Mouse (Mus musculus) brain, embryonic 14.5 days (tissue): Measurements from ENCODE around the gene Dars2. TPM values are rescaled to one million over a fixed set of nuclear protein-coding genes. Genes with fewer than 3 reads are reported as not detected.
A peak's percentile ranks its signal among the peaks of the same experiment; 100 is the strongest.

ENCODE experiments used
- DNase-seq: peaks from one replicate; pipeline ENCODE4 v3.0.0-alpha.2; 2011; ENCODE audit warnings: low read depth
- CTCF ChIP-seq: fragments of 200-500 bp; IDR thresholded peaks from 2 replicates; pipeline ENCODE4 v1.5.1; 2012; ENCODE audit warnings: inconsistent platforms, mild to moderate bottlenecking, moderate library complexity, borderline replicate concordance; ENCODE audit not compliant: insufficient read depth, insufficient read length; ENCODE audit errors: extremely low read depth
- POLR2A ChIP-seq: fragments of 200-500 bp; IDR thresholded peaks from 2 replicates; pipeline ENCODE4 v1.6.1; 2012; ENCODE audit warnings: mild to moderate bottlenecking, inconsistent platforms, borderline replicate concordance; ENCODE audit not compliant: poor library complexity, insufficient read depth, insufficient read length, severe bottlenecking; ENCODE audit errors: extremely low read depth
- polyA plus RNA-seq: library from polyadenylated mRNA; depleted of rRNA; stranded (reverse); fragments of >200 nt; gene quantifications from 2 replicates; pipeline ENCODE4 v1.2.3, GENCODE M21; 2012; rRNA removed

The Dars2 gene
- polyA plus RNA-seq: 19.3 and 22.5 TPM in 2 replicates

DNA sequence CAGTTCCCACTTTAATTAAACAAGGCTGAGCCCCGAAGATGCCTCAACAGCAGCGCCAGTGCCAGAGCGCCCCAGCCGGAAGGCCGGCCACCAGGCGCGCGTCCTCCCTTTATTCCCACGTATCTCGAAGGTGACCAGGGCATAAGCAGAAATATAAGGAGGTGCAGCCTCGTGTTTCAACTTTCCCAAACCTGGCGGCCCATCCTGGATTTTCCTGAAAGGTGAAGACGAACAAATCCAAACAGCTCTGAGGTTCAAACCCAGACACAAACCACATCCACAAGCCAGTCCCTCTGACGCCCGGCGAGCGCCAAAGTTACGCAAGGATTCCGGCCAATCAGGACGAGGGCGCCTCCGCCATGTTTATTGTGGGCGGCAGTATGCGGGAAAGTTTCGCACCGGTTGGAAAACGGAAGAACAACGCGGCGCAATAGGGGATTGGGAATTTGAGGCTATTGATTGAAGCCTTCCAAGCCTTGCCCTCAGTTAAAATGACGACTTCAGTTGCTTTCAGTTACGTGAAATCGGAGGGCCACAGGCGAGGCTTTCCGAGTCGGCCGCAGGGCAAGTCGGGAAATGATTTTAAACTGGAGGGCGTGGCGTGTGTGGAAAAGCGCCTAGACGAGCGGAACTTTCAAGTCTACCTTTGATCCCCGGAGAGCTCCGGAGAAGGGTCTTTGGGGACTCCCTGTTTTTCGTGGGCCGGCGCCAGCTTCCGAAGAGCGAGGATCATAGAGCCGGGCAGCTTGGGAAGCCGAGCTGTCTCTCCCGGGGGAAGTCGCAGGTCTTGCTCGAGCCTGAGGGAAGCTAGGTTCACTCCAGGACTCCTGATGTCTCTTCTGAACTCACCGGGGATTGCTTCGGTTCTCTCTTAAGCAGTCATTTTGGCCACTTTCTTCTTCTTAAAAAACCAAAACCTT is at the start of gene Dars2, which contains the start of gene Cenpl:
TSS of gene Dars2 (minus strand) at position 307 of the 920 bp plus-strand sequence.
TSS of gene Cenpl (plus strand) at position 362 of the 920 bp plus-strand sequence.
- peak; percentile 100 for DNase-seq
- TF ChIP-seq CTCF (peak; percentile 5; the same call in 1 of the 2 replicates), POLR2A (peak; percentile 46; the same call in 1 of the 2 replicates)

DNA sequence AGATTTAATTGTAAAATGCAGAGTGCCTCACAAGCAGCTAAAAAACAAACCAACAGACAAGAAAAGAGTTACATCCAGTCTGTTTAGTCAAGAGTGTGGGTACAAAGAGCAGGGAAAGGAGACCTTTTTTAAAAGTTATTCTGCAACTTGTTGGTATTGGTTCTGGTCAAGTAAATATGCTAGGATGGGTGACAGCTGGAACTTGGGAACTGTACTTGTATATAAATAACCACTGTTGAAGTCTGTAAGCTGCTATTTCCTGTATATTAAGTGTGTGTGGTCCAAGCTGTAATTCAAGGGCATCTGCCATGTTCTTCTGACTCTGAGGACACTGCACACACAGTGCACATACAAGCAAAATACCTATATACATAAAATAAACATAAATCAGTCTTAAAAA is 44.1 kb upstream of the Dars2 start:
- DNase-seq: no peak
- TF ChIP-seq CTCF (no peak), POLR2A (no peak)

DNA sequence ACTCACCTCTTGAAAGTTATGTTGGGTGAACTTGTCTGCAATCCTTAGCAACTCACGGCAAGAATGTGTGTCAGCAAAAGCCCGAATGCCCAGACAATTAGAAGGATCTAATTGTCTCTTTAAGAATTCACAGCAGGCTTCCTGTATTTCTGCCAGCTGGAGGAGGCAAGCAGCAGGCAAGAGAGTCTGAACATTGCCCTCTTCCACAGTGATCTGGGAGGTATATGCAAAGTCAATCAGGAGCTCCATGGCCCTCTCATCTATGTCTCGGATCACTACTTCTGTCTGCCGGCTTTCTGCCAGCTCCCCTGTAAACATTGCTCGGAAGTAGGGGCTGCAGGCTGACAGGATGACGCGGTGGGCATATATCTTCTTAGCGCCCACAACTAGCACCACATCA is 38.8 kb upstream of the Dars2 start:
- DNase-seq: no peak
- no peak for TF ChIP-seq CTCF
- TF ChIP-seq POLR2A: no peak

DNA sequence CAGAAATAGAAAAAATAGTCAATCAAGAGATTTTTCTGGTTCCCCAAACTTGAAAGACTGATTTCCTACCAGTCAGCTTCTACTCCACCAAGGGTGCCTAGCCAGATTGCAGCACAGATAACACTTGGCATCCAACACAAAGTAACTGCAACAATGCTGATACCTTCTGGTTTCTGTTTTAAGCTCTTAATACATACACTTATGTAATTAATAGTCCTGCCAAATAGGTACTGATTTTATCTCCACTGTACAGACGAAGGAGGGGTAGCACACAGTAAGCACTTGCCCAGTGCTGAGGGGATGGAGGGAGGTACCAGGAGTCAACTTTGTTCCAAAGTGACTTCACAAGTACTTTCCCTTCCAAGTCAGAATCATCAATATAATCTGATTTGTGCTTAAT is 33.4 kb upstream of the Dars2 start:
- TF ChIP-seq CTCF: no peak
- TF ChIP-seq POLR2A: no peak
- no peak for DNase-seq

DNA sequence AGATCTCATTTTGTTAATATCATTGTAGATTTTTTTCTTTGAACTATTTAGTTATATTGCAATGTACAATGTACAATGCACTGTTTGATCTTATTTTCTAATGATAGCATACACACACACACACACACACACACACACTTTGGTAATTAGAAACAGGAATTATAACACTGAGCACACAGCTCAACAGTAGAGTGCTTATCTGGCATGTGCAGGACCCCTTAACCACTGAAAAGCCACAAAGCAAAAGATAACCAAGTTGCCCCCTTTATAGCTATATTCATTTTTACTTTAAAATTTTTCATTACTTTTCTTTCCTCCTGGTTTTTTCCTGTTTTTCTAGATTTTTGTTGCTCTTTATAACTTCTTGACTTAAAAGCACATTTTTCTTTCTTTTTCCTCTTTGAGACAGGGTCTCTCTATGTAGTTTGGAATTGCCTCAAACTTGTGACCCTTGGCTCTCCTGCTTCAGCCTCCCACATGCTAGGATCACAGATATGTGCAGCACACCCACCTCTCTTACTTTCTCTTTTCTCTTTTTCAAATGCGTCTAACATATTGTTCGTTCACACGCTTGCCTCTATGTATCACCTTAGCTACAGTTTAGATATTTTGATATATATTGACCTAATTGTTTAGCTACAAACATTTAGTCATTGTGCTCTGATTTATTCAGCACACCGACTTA is 29.4 kb upstream of the Dars2 start:
- no peak for DNase-seq
- TF ChIP-seq CTCF (no peak), POLR2A (no peak)

DNA sequence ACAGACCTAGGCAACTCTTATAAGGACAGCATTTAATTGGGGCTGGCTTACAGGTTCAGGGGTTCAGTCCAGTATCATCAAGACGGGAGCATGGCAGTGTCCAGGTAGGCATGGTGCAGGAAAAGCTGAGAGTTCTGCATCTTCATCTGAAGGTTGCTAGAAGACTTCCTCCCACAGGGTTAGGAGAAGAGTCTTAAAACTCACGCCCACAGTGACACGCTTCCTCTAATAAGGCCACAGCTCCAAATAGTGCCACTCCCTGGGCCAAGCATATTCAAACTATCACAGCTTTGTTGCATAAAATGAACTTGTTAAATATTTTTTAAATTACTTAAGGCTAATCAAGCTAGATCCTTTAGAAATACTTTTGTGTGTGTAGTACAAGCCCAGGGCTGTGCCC is 6.8 kb upstream of the Dars2 start:
- DNase-seq: no peak
- TF ChIP-seq POLR2A (no peak), CTCF (no peak)

DNA sequence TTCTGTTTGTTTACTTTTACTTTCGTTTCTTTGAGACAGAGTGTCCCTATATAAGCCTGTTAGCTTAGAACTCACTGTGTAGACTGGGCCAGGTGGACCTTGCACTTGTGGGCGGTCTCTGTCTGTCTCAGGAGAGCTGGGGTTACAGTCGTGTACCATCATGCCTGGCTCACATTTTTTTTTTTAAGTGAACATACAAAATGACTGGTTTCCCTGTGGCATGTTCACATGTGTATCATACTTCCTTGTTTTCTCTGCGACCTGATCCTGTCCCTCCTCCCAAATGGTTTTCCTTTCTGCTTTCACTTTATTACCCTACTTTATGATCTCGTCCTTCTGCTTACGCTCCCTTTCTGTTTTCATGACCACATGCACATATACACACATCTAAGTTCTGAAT is 5.8 kb upstream of the Dars2 start:
- DNase-seq: no peak

DNA sequence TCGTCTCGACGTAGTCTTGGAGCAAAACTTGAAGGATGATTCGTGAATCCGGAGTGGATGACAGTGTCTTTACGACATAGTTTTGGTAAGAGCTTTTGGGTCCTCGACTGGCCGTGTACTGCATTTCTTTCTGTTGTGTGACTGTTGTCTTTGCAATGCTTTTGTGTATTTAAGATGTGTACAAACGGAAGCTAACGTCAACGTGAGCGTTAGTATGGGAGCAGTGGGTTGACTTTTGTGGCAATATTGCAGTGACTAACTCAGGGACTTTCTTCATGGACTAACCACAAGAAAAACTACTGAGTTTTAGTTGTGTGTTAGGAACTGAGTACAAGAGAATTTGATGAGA is 788 bp upstream of the Dars2 start:
- DNase-seq: no peak
- TF ChIP-seq POLR2A (no peak), CTCF (no peak)

More for the DNA sequence above, 5.8 kb upstream of the Dars2 start:
- no peak for TF ChIP-seq POLR2A
- TF ChIP-seq CTCF: no peak

DNA sequence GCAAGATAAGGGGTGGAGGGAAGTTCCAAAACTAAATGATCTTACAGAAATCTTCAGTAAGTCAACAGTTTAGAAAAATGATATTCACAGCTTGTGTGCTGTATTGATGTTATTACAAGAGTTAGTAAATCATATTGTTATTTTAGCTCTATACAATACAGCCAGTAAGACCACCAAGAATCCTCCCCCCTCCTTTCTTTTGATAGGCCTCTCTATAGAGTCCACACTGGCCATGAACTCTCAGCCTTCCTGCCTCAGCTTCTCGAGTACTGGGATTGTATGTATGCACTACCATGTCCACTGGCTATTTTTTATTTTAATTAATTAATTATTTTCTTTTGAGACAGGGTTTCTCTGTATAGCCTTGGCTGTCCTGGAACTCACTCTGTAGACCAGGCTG is 7.1 kb downstream of the Dars2 start:
- no peak for TF ChIP-seq CTCF
- TF ChIP-seq POLR2A: no peak
- no peak for DNase-seq

DNA sequence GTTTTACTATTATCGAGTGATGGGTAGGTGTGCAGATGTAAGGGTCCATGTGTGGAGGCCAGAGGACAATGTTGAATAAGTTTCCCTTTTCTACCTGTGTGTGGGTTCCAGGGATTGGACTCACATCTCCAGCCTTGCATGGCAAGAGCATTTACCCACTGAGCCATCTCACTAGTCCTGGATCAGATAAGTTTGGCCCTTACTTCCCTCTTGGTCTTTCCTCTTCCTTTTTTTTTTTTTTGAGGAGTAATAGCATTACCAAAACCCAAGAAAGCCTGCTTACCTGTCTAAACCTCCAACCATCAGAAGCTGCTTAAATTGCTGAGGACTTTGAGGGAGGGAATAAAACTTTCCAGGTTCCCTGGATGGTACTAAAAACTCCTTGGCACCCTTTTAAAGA is 13.3 kb downstream of the Dars2 start:
- DNase-seq: no peak
- TF ChIP-seq CTCF: no peak
- no peak for TF ChIP-seq POLR2A

DNA sequence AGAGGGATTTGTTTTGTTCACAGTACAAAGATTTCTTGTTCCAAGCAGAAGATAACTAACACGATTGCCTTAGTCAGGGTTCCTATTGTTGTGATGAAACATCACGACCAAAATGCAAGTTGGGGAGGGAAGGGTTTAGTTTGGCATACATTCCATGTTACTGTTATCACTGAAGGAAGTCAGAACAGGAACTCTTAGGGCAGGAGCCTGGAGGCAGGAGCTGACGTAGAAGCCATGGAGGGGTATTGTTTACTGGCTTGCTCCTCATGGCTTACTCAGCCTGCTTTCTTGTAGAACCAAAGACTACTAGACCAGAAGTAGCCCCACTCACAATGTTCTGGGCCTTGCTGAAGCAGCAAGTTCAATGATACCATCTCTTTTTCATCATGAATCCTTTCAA is 23.5 kb downstream of the Dars2 start:
- DNase-seq: no peak
- TF ChIP-seq POLR2A (no peak), CTCF (no peak)
